Mouse (Mus musculus) liver, adult 2 months (tissue): ENCODE results near the gene Teddm1a.

Source experiments
- CTCF ChIP-seq: fragments of 200-500 bp; IDR thresholded peaks from 2 replicates; pipeline ENCODE4 v1.5.1; 2011; ENCODE audit warnings: low read depth, low read length, control low read depth
- POLR2A ChIP-seq: fragments of 200-500 bp; IDR thresholded peaks from 2 replicates; pipeline ENCODE4 v1.6.1; 2011; ENCODE audit warnings: low read length, control low read depth; ENCODE audit not compliant: insufficient read depth; ENCODE audit errors: extremely low read depth

GRCm38 (mm10) chr1:153903006-153903405 lies 11.5 kb downstream of the Teddm1a start:
- TF ChIP-seq POLR2A = no peak
- no peak for TF ChIP-seq CTCF
